Mouse (Mus musculus): ENCODE data around the gene Plekha8. TPM values are rescaled to one million over a fixed set of nuclear protein-coding genes. Genes with fewer than 3 reads are reported as not detected.

Plekha8 gene
- polyA plus RNA-seq, 1 experiment from 2014 or later, result 2.6 TPM

- Histone ChIP-seq H3K9ac (no peak overlapping the region), H3K9me3 (replicated peaks) (no peaks in the 10 kb centered on the region), H3K27me3 (no peaks in the 10 kb centered on the region), H3K4me3 (replicated peaks) (no peak overlapping the region), H3K36me3 (replicated peaks) (no peaks in the 10 kb centered on the region), H3K27ac (replicated peaks) (no peak overlapping the region), H3K4me2 (no peak overlapping the region), H3K4me1 (replicated peaks) (no peaks in the 10 kb centered on the region; the same call in 1 of the 2 replicates)
- WGBS (ENCODE audit: insufficient replicate concordance), result 61% methylated on average over 11 of the region's 11 CpGs
- ATAC-seq (ENCODE audit: insufficient read depth), result no peak
Measured at GRCm38 (mm10) chr6:54655471-54656095, 60.7 kb downstream of the Plekha8 start.

GRCm38 (mm10) chr6:54657861-54658260 is 63.0 kb downstream of the Plekha8 start:
- Histone ChIP-seq H3K9ac (no peak overlapping the region), H3K27ac (replicated peaks) (no peak overlapping the region), H3K9me3 (replicated peaks) (no peaks in the 10 kb centered on the region), H3K4me2 (no peak overlapping the region), H3K36me3 (replicated peaks) (no peaks in the 10 kb centered on the region), H3K27me3 (no peaks in the 10 kb centered on the region), H3K4me3 (replicated peaks) (no peak overlapping the region), H3K4me1 (replicated peaks) (no peaks in the 10 kb centered on the region; the same call in 1 of the 2 replicates)
- ATAC-seq (ENCODE audit: insufficient read depth), result no peak
- WGBS (ENCODE audit: insufficient replicate concordance), result 71% methylated on average over 6 of the region's 6 CpGs

GRCm38 (mm10) chr6:54669868-54670267 is 75.0 kb downstream of the Plekha8 start:
- Histone ChIP-seq H3K9ac (no peak overlapping the region), H3K4me1 (replicated peaks) (no peaks in the 10 kb centered on the region), H3K27me3 (no peaks in the 10 kb centered on the region; the same call in 1 of the 2 replicates), H3K9me3 (replicated peaks) (no peaks in the 10 kb centered on the region), H3K4me2 (no peak overlapping the region), H3K27ac (replicated peaks) (no peak overlapping the region), H3K36me3 (replicated peaks) (no peaks in the 10 kb centered on the region), H3K4me3 (replicated peaks) (no peak overlapping the region)
- WGBS (ENCODE audit: insufficient replicate concordance), result 67% methylated on average over 6 of the region's 6 CpGs
- no peak for ATAC-seq (ENCODE audit: insufficient read depth)

GRCm38 (mm10) chr6:54672901-54673300 is 78.0 kb downstream of the Plekha8 start:
- WGBS (ENCODE audit: insufficient replicate concordance), result 53% methylated on average over 5 of the region's 5 CpGs
- H3K4me2 ChIP-seq, result no peak overlapping the region
- H3K36me3 ChIP-seq (replicated peaks), result no peaks in the 10 kb centered on the region
- H3K9ac ChIP-seq, result no peak overlapping the region
- H3K4me1 ChIP-seq (replicated peaks), result no peaks in the 10 kb centered on the region
- H3K4me3 ChIP-seq (replicated peaks), result no peak overlapping the region
- no peaks in the 10 kb centered on the region; the same call in 1 of the 2 replicates for H3K27me3 ChIP-seq
- H3K9me3 ChIP-seq (replicated peaks), result no peaks in the 10 kb centered on the region
- H3K27ac ChIP-seq (replicated peaks), result no peak overlapping the region
- no peak for ATAC-seq (ENCODE audit: insufficient read depth)

GRCm38 (mm10) chr6:54679686-54680085 is 84.8 kb downstream of the Plekha8 start:
- WGBS (ENCODE audit: insufficient replicate concordance), result 33% methylated on average over 5 of the region's 5 CpGs
- peak overlapping the region; percentile 16; the same call in 1 of the 2 replicates for H3K4me2 ChIP-seq
- ATAC-seq (ENCODE audit: insufficient read depth), result no peak

GRCm38 (mm10) chr6:54680891-54681745 is 86.2 kb downstream of the Plekha8 start, which contains the start of gene Mturn:
Gene Mturn, plus strand, starts transcription at chr6:54681624.
- Histone ChIP-seq H3K9me3 (replicated peaks) (no peaks in the 10 kb centered on the region), H3K27me3 (peaks cover 35% of the 10 kb centered on the region), H3K9ac (peak within 1 kb of the TSS; percentile 62), H3K36me3 (replicated peaks) (no peaks in the 10 kb centered on the region), H3K4me1 (replicated peaks) (peaks cover 40% of the 10 kb centered on the region), H3K27ac (replicated peaks) (peak within 1 kb of the TSS; percentile 75), H3K4me3 (replicated peaks) (peak within 1 kb of the TSS; percentile 77), H3K4me2 (peak within 1 kb of the TSS; percentile 99)
- peak; percentile 98 for ATAC-seq (ENCODE audit: insufficient read depth)
- WGBS (ENCODE audit: insufficient replicate concordance), result 3% methylated on average over 48 of the region's 48 CpGs

More at GRCm38 (mm10) chr6:54679686-54680085, 84.8 kb downstream of the Plekha8 start:
- Histone ChIP-seq H3K27me3 (peaks cover 30% of the 10 kb centered on the region), H3K4me1 (replicated peaks) (peaks cover 34% of the 10 kb centered on the region), H3K9ac (no peak overlapping the region), H3K27ac (replicated peaks) (no peak overlapping the region), H3K4me3 (replicated peaks) (no peak overlapping the region), H3K36me3 (replicated peaks) (no peaks in the 10 kb centered on the region), H3K9me3 (replicated peaks) (no peaks in the 10 kb centered on the region)

GRCm38 (mm10) chr6:54681746-54682428 is 87.0 kb downstream of the Plekha8 start:
- peak; percentile 59 for ATAC-seq (ENCODE audit: insufficient read depth)
- peak overlapping the region; percentile 75 for H3K27ac ChIP-seq (replicated peaks)
- peaks cover 42% of the 10 kb centered on the region for H3K4me1 ChIP-seq (replicated peaks)
- H3K27me3 ChIP-seq, result peaks cover 37% of the 10 kb centered on the region
- WGBS (ENCODE audit: insufficient replicate concordance), result under 1% methylated on average over 61 of the region's 61 CpGs
- H3K9me3 ChIP-seq (replicated peaks), result no peaks in the 10 kb centered on the region
- H3K4me2 ChIP-seq, result peak overlapping the region; percentile 99
- H3K36me3 ChIP-seq (replicated peaks), result no peaks in the 10 kb centered on the region
- peak overlapping the region; percentile 77 for H3K4me3 ChIP-seq (replicated peaks)
- peak overlapping the region; percentile 62 for H3K9ac ChIP-seq

GRCm38 (mm10) chr6:54684085-54684484 is 89.2 kb downstream of the Plekha8 start:
- WGBS (ENCODE audit: insufficient replicate concordance), result 60% methylated on average over 4 of the region's 4 CpGs
- no peak overlapping the region for H3K27ac ChIP-seq (replicated peaks)
- no peaks in the 10 kb centered on the region for H3K36me3 ChIP-seq (replicated peaks)
- no peak for ATAC-seq (ENCODE audit: insufficient read depth)
- no peak overlapping the region for H3K4me3 ChIP-seq (replicated peaks)
- H3K9me3 ChIP-seq (replicated peaks), result no peaks in the 10 kb centered on the region
- peaks cover 41% of the 10 kb centered on the region for H3K4me1 ChIP-seq (replicated peaks)
- H3K9ac ChIP-seq, result no peak overlapping the region
- peaks cover 55% of the 10 kb centered on the region for H3K27me3 ChIP-seq
- no peak overlapping the region for H3K4me2 ChIP-seq

- Histone ChIP-seq H3K9me3 (replicated peaks) (no peaks in the 10 kb centered on the region), H3K27me3 (peaks cover 55% of the 10 kb centered on the region), H3K9ac (no peak overlapping the region), H3K4me1 (replicated peaks) (peaks cover 31% of the 10 kb centered on the region), H3K36me3 (replicated peaks) (no peaks in the 10 kb centered on the region), H3K4me3 (replicated peaks) (no peak overlapping the region), H3K27ac (replicated peaks) (no peak overlapping the region), H3K4me2 (no peak overlapping the region)
- no peak for ATAC-seq (ENCODE audit: insufficient read depth)
- WGBS (ENCODE audit: insufficient replicate concordance), result 42% methylated on average over 5 of the region's 5 CpGs
Measured at GRCm38 (mm10) chr6:54685103-54685502, 90.2 kb downstream of the Plekha8 start.

- H3K27ac ChIP-seq (replicated peaks), result no peak overlapping the region
- peaks cover 24% of the 10 kb centered on the region for H3K4me1 ChIP-seq (replicated peaks)
- no peaks in the 10 kb centered on the region for H3K36me3 ChIP-seq (replicated peaks)
- ATAC-seq (ENCODE audit: insufficient read depth), result no peak
- no peak overlapping the region for H3K9ac ChIP-seq
- no peaks in the 10 kb centered on the region for H3K9me3 ChIP-seq (replicated peaks)
- H3K4me3 ChIP-seq (replicated peaks), result no peak overlapping the region
- H3K27me3 ChIP-seq, result peaks cover 58% of the 10 kb centered on the region
- WGBS (ENCODE audit: insufficient replicate concordance), result 29% methylated on average over 14 of the region's 14 CpGs
- H3K4me2 ChIP-seq, result peak overlapping the region; percentile 29
Measured at GRCm38 (mm10) chr6:54685716-54686395, 90.9 kb downstream of the Plekha8 start.

Data from liver, embryonic 15.5 days (tissue).